Mouse (Mus musculus): Measurements from ENCODE around the gene C9orf72. TPM values are rescaled to one million over a fixed set of nuclear protein-coding genes. Genes with fewer than 3 reads are reported as not detected.
A peak's percentile ranks its signal among the peaks of the same experiment; 100 is the strongest.
"Not testable (repeated sequence)": the region's sequence is repeated elsewhere in the genome, so short reads cannot be mapped to it uniquely, and the experiment has no call there.

C9orf72 gene
- 3.5 and 3.7 TPM in 2 replicates for polyA plus RNA-seq (2012; rRNA removed)

GRCm38 (mm10) chr4:35225734-35226495 is at the start of gene C9orf72:
Gene C9orf72, minus strand, starts transcription at chr4:35226175.
- DNase-seq (ENCODE audit: low read depth in 1 of 2, low spot score in 2 of 2): peak; percentile 92 to 93
- Histone ChIP-seq H3K4me3 (ENCODE audit: extremely low read depth, insufficient read depth, insufficient read length) (peak within 1 kb of the TSS; percentile 74), H3K27ac (ENCODE audit: insufficient read depth, low read length) (peak within 1 kb of the TSS; percentile 62), H3K4me1 (ENCODE audit: control insufficient read depth, insufficient read depth, insufficient read length) (0 out of 2 replicates have a peak, but pooled peaks cover 2% of the 10 kb centered on the region), H3K27me3 (ENCODE audit: control insufficient read depth, insufficient read depth, low read length) (no peaks in the 10 kb centered on the region), H3K36me3 (ENCODE audit: control insufficient read depth, insufficient read depth, low read length) (no peaks in the 10 kb centered on the region)
- WGBS: under 1% methylated on average over 39 of the region's 51 CpGs
- TF ChIP-seq POLR2A (IDR thresholded peaks at IDR 0.05; ENCODE audit: low read depth, low read length): peak; percentile 93
- TF ChIP-seq CTCF (IDR thresholded peaks at IDR 0.05; ENCODE audit: extremely low read depth, insufficient read depth, insufficient read length, insufficient replicate concordance): no peak

- TF ChIP-seq CTCF (IDR thresholded peaks at IDR 0.05; ENCODE audit: extremely low read depth, insufficient read depth, insufficient read length, insufficient replicate concordance) (no peak), POLR2A (IDR thresholded peaks at IDR 0.05; ENCODE audit: low read depth, low read length) (no peak)
- H3K36me3 ChIP-seq (ENCODE audit: control insufficient read depth, insufficient read depth, low read length): no peaks in the 10 kb centered on the region
- DNase-seq (ENCODE audit: low read depth in 1 of 2, low spot score in 2 of 2): no peak
- WGBS: 26% methylated on average over 9 of the region's 9 CpGs
- no peaks in the 10 kb centered on the region for H3K27me3 ChIP-seq (ENCODE audit: control insufficient read depth, insufficient read depth, low read length)
- H3K27ac ChIP-seq (ENCODE audit: insufficient read depth, low read length): no peak overlapping the region
- no peak overlapping the region for H3K4me3 ChIP-seq (ENCODE audit: extremely low read depth, insufficient read depth, insufficient read length)
- no peaks in the 10 kb centered on the region for H3K4me1 ChIP-seq (ENCODE audit: control insufficient read depth, insufficient read depth, insufficient read length)
Observed at GRCm38 (mm10) chr4:35259006-35259405, 33.0 kb upstream of the C9orf72 start.

- no peak for DNase-seq (ENCODE audit: low read depth in 1 of 2, low spot score in 2 of 2)
- 65% methylated on average over 1 of the region's 1 CpGs for WGBS
- Histone ChIP-seq H3K4me1 (ENCODE audit: control insufficient read depth, insufficient read depth, insufficient read length) (no peaks in the 10 kb centered on the region), H3K36me3 (ENCODE audit: control insufficient read depth, insufficient read depth, low read length) (no peaks in the 10 kb centered on the region), H3K27ac (ENCODE audit: insufficient read depth, low read length) (no peak overlapping the region), H3K4me3 (ENCODE audit: extremely low read depth, insufficient read depth, insufficient read length) (no peak overlapping the region), H3K27me3 (ENCODE audit: control insufficient read depth, insufficient read depth, low read length) (no peaks in the 10 kb centered on the region)
- TF ChIP-seq POLR2A (IDR thresholded peaks at IDR 0.05; ENCODE audit: low read depth, low read length) (no peak), CTCF (IDR thresholded peaks at IDR 0.05; ENCODE audit: extremely low read depth, insufficient read depth, insufficient read length, insufficient replicate concordance) (no peak)
Observed at GRCm38 (mm10) chr4:35244023-35244422, 18.0 kb upstream of the C9orf72 start.

GRCm38 (mm10) chr4:35241735-35242134 is 15.8 kb upstream of the C9orf72 start:
- 57% methylated on average over 2 of the region's 2 CpGs for WGBS
- Histone ChIP-seq H3K4me3 (ENCODE audit: extremely low read depth, insufficient read depth, insufficient read length) (no peak overlapping the region), H3K27ac (ENCODE audit: insufficient read depth, low read length) (no peak overlapping the region), H3K4me1 (ENCODE audit: control insufficient read depth, insufficient read depth, insufficient read length) (no peaks in the 10 kb centered on the region), H3K36me3 (ENCODE audit: control insufficient read depth, insufficient read depth, low read length) (no peaks in the 10 kb centered on the region), H3K27me3 (ENCODE audit: control insufficient read depth, insufficient read depth, low read length) (no peaks in the 10 kb centered on the region)
- no peak for TF ChIP-seq CTCF (IDR thresholded peaks at IDR 0.05; ENCODE audit: extremely low read depth, insufficient read depth, insufficient read length, insufficient replicate concordance)
- no peak for TF ChIP-seq POLR2A (IDR thresholded peaks at IDR 0.05; ENCODE audit: low read depth, low read length)
- no peak for DNase-seq (ENCODE audit: low read depth in 1 of 2, low spot score in 2 of 2)

GRCm38 (mm10) chr4:35238696-35239095 is 12.7 kb upstream of the C9orf72 start:
- 95% methylated on average over 4 of the region's 4 CpGs for WGBS
- H3K36me3 ChIP-seq (ENCODE audit: control insufficient read depth, insufficient read depth, low read length): no peaks in the 10 kb centered on the region
- no peak for TF ChIP-seq CTCF (IDR thresholded peaks at IDR 0.05; ENCODE audit: extremely low read depth, insufficient read depth, insufficient read length, insufficient replicate concordance)
- TF ChIP-seq POLR2A (IDR thresholded peaks at IDR 0.05; ENCODE audit: low read depth, low read length): no peak
- H3K4me1 ChIP-seq (ENCODE audit: control insufficient read depth, insufficient read depth, insufficient read length): no peaks in the 10 kb centered on the region
- no peak overlapping the region for H3K4me3 ChIP-seq (ENCODE audit: extremely low read depth, insufficient read depth, insufficient read length)
- H3K27me3 ChIP-seq (ENCODE audit: control insufficient read depth, insufficient read depth, low read length): no peaks in the 10 kb centered on the region
- no peak for DNase-seq (ENCODE audit: low read depth in 1 of 2, low spot score in 2 of 2)
- no peak overlapping the region for H3K27ac ChIP-seq (ENCODE audit: insufficient read depth, low read length)

GRCm38 (mm10) chr4:35238240-35238639 is 12.3 kb upstream of the C9orf72 start:
- DNase-seq (ENCODE audit: low read depth in 1 of 2, low spot score in 2 of 2); H3K4me3 ChIP-seq (ENCODE audit: extremely low read depth, insufficient read depth, insufficient read length); H3K27ac ChIP-seq (ENCODE audit: insufficient read depth, low read length); H3K36me3 ChIP-seq (ENCODE audit: control insufficient read depth, insufficient read depth, low read length); H3K27me3 ChIP-seq (ENCODE audit: control insufficient read depth, insufficient read depth, low read length); H3K4me1 ChIP-seq (ENCODE audit: control insufficient read depth, insufficient read depth, insufficient read length): not testable (repeated sequence)
- WGBS: 87% methylated on average over 3 of the region's 3 CpGs

- H3K36me3 ChIP-seq (ENCODE audit: control insufficient read depth, insufficient read depth, low read length): no peaks in the 10 kb centered on the region
- WGBS: 98% methylated on average over 2 of the region's 2 CpGs
- no peaks in the 10 kb centered on the region for H3K4me1 ChIP-seq (ENCODE audit: control insufficient read depth, insufficient read depth, insufficient read length)
- H3K27ac ChIP-seq (ENCODE audit: insufficient read depth, low read length): no peak overlapping the region
- TF ChIP-seq CTCF (IDR thresholded peaks at IDR 0.05; ENCODE audit: extremely low read depth, insufficient read depth, insufficient read length, insufficient replicate concordance) (no peak), POLR2A (IDR thresholded peaks at IDR 0.05; ENCODE audit: low read depth, low read length) (no peak)
- H3K27me3 ChIP-seq (ENCODE audit: control insufficient read depth, insufficient read depth, low read length): no peaks in the 10 kb centered on the region
- no peak for DNase-seq (ENCODE audit: low read depth in 1 of 2, low spot score in 2 of 2)
- H3K4me3 ChIP-seq (ENCODE audit: extremely low read depth, insufficient read depth, insufficient read length): no peak overlapping the region
Observed at GRCm38 (mm10) chr4:35236313-35236712, 10.3 kb upstream of the C9orf72 start.

All from spleen, adult 2 months (tissue).